Mouse (Mus musculus) forebrain, embryonic 14.5 days (tissue): ENCODE measurements around the gene Sgce. TPM values are rescaled to one million over a fixed set of nuclear protein-coding genes. Genes with fewer than 3 reads are reported as not detected.
"Not testable (repeated sequence)": the region's sequence is repeated elsewhere in the genome, so short reads cannot be mapped to it uniquely, and the experiment has no call there.

Experiments
- ATAC-seq: fragments of 200-750 bp; cut with Nextera tagmentation; 2 replicates; pipeline ENCODE4 v1.8.0; 2017; ENCODE audit warnings: mild to moderate bottlenecking, moderate library complexity
- DNase-seq: peaks from one replicate; pipeline ENCODE4 v3.0.0-alpha.2; 2015; ENCODE audit warnings: low spot score
- H3K27ac ChIP-seq: fragments of 300-500 bp; sonication (generic); 2 replicates; pipeline ENCODE4 v1.5.1; 2014; ENCODE audit warnings: low read depth, mild to moderate bottlenecking, control low read depth, low read length, moderate library complexity
- H3K27me3 ChIP-seq: fragments of 300-500 bp; sonication (generic); replicated peaks from 2 replicates; pipeline ENCODE4 v1.6.1; 2014; ENCODE audit warnings: low read length, control low read depth, mixed read lengths; ENCODE audit not compliant: control insufficient read depth, insufficient read depth
- H3K36me3 ChIP-seq: fragments of 300-500 bp; sonication (generic); 2 replicates; pipeline ENCODE4 v1.6.1; 2014; ENCODE audit warnings: low read length, control low read depth; ENCODE audit not compliant: control insufficient read depth, insufficient read depth
- H3K4me1 ChIP-seq: fragments of 300-500 bp; sonication (generic); 2 replicates; pipeline ENCODE4 v1.6.1; 2014; ENCODE audit warnings: antibody characterized with exemption, low read length, control low read depth; ENCODE audit not compliant: control insufficient read depth, insufficient read depth
- H3K4me2 ChIP-seq: fragments of 300-500 bp; sonication (generic); 2 replicates; pipeline ENCODE4 v1.6.1; 2014; ENCODE audit warnings: mild to moderate bottlenecking, control low read depth, low read length
- H3K4me3 ChIP-seq: fragments of 300-500 bp; sonication (generic); 2 replicates; pipeline ENCODE4 v1.5.1; 2014; ENCODE audit warnings: low read depth, low read length, control low read depth
- H3K9ac ChIP-seq: fragments of 300-500 bp; sonication (generic); 2 replicates; pipeline ENCODE4 v1.6.1; 2014; ENCODE audit warnings: mild to moderate bottlenecking, low read length, control low read depth, moderate library complexity
- H3K9me3 ChIP-seq: fragments of 300-500 bp; sonication (generic); replicated peaks from 2 replicates; pipeline ENCODE4 v1.6.1; 2016; ENCODE audit warnings: low read length, control low read depth, mixed read lengths; ENCODE audit not compliant: control insufficient read depth
- WGBS: fragments of 180-500 bp; shearing (Covaris S2); extraction: QIAGEN DNeasy Blood & Tissue Kit; methylation state at CpG from one replicate; pipeline ENCODE4 v1.1.7; 2014; 5-methylcytosine and 5-hydroxymethylcytosine counted together
- polyA plus RNA-seq: library from polyadenylated mRNA; unstranded; fragments of >200 nt; fragmentation: Nextera tagmentation; extraction: Ambion mirVana; gene quantifications from 2 replicates; pipeline ENCODE4 v1.2.1, GENCODE M21; 2014

Gene Sgce
- polyA plus RNA-seq, 1 experiment from 2014 or later: 48.0 TPM

GRCm38 (mm10) chr6:4679981-4680380 lies 67.0 kb downstream of the Sgce start:
- no peak overlapping the region for H3K4me3 ChIP-seq
- peak overlapping the region; percentile 56 for H3K27ac ChIP-seq
- H3K4me2 ChIP-seq: no peak overlapping the region
- peaks cover 4% of the 10 kb centered on the region; the same call in 1 of the 2 replicates for H3K4me1 ChIP-seq
- no peaks in the 10 kb centered on the region for H3K27me3 ChIP-seq
- H3K9me3 ChIP-seq: no peaks in the 10 kb centered on the region
- DNase-seq (peak; percentile 58), ATAC-seq (peak; percentile 29; the same call in 1 of the 2 replicates)
- no peaks in the 10 kb centered on the region; the same call in 1 of the 2 replicates for H3K36me3 ChIP-seq
- H3K9ac ChIP-seq: no peak overlapping the region
- WGBS: 29% methylated on average over 1 of the region's 1 CpGs

GRCm38 (mm10) chr6:4677356-4677761 lies 69.6 kb downstream of the Sgce start:
- H3K36me3 ChIP-seq: no peaks in the 10 kb centered on the region
- H3K27ac ChIP-seq: no peak overlapping the region
- no peaks in the 10 kb centered on the region for H3K27me3 ChIP-seq
- H3K9ac ChIP-seq: no peak overlapping the region
- WGBS: 0% methylated on average over 1 of the region's 1 CpGs
- no peaks in the 10 kb centered on the region for H3K9me3 ChIP-seq
- H3K4me3 ChIP-seq: no peak overlapping the region
- H3K4me2 ChIP-seq: no peak overlapping the region
- DNase-seq (peak; percentile 80), ATAC-seq (peak; percentile 61)
- peaks cover 4% of the 10 kb centered on the region; the same call in 1 of the 2 replicates for H3K4me1 ChIP-seq

- Histone ChIP-seq H3K9me3 (no peaks in the 10 kb centered on the region), H3K27ac (no peak overlapping the region), H3K4me3 (no peak overlapping the region), H3K4me1 (no peaks in the 10 kb centered on the region), H3K27me3 (no peaks in the 10 kb centered on the region), H3K4me2 (no peak overlapping the region), H3K36me3 (no peaks in the 10 kb centered on the region), H3K9ac (no peak overlapping the region)
- DNase-seq (no peak), ATAC-seq (no peak)
- WGBS: 94% methylated on average over 6 of the region's 6 CpGs
Observed at GRCm38 (mm10) chr6:4665154-4665553, 81.9 kb downstream of the Sgce start.

- DNase-seq (no peak), ATAC-seq (no peak)
- H3K27me3 ChIP-seq: no peaks in the 10 kb centered on the region
- H3K9me3 ChIP-seq: no peaks in the 10 kb centered on the region
- no peak overlapping the region for H3K9ac ChIP-seq
- no peak overlapping the region for H3K4me2 ChIP-seq
- no peaks in the 10 kb centered on the region for H3K36me3 ChIP-seq
- H3K4me3 ChIP-seq: no peak overlapping the region
- WGBS: 67% methylated on average over 2 of the region's 2 CpGs
- no peaks in the 10 kb centered on the region for H3K4me1 ChIP-seq
- no peak overlapping the region for H3K27ac ChIP-seq
Observed at GRCm38 (mm10) chr6:4664313-4664712, 82.7 kb downstream of the Sgce start.

- no peak overlapping the region for H3K4me3 ChIP-seq
- no peak overlapping the region for H3K4me2 ChIP-seq
- 73% methylated on average over 2 of the region's 2 CpGs for WGBS
Observed at GRCm38 (mm10) chr6:4663516-4663915, 83.5 kb downstream of the Sgce start.

GRCm38 (mm10) chr6:4658861-4659260 lies 88.1 kb downstream of the Sgce start:
- Histone ChIP-seq H3K4me2 (no peak overlapping the region), H3K4me3 (no peak overlapping the region), H3K9me3 (no peaks in the 10 kb centered on the region), H3K27ac (no peak overlapping the region), H3K36me3 (no peaks in the 10 kb centered on the region), H3K27me3 (no peaks in the 10 kb centered on the region), H3K4me1 (no peaks in the 10 kb centered on the region), H3K9ac (no peak overlapping the region)
- WGBS: 89% methylated on average over 13 of the region's 13 CpGs
- ATAC-seq (no peak), DNase-seq (no peak)

More at GRCm38 (mm10) chr6:4663516-4663915, 83.5 kb downstream of the Sgce start:
- Histone ChIP-seq H3K36me3 (no peaks in the 10 kb centered on the region), H3K27ac (no peak overlapping the region), H3K9ac (no peak overlapping the region), H3K9me3 (no peaks in the 10 kb centered on the region), H3K4me1 (no peaks in the 10 kb centered on the region), H3K27me3 (no peaks in the 10 kb centered on the region)
- DNase-seq (no peak), ATAC-seq (no peak)

GRCm38 (mm10) chr6:4655924-4656323 lies 91.1 kb downstream of the Sgce start:
- no peaks in the 10 kb centered on the region for H3K36me3 ChIP-seq
- ATAC-seq: no peak
- no peak overlapping the region for H3K4me3 ChIP-seq
- DNase-seq: no peak
- no peak overlapping the region for H3K4me2 ChIP-seq
- H3K9me3 ChIP-seq: no peaks in the 10 kb centered on the region
- no peaks in the 10 kb centered on the region for H3K4me1 ChIP-seq
- no peak overlapping the region for H3K27ac ChIP-seq
- H3K9ac ChIP-seq: no peak overlapping the region
- 92% methylated on average over 4 of the region's 4 CpGs for WGBS
- no peaks in the 10 kb centered on the region for H3K27me3 ChIP-seq

GRCm38 (mm10) chr6:4655466-4655865 lies 91.5 kb downstream of the Sgce start:
- Histone ChIP-seq H3K9me3 (no peaks in the 10 kb centered on the region), H3K4me1 (no peaks in the 10 kb centered on the region), H3K27ac (no peak overlapping the region), H3K4me2 (no peak overlapping the region), H3K36me3 (no peaks in the 10 kb centered on the region), H3K4me3 (no peak overlapping the region), H3K9ac (no peak overlapping the region), H3K27me3 (no peaks in the 10 kb centered on the region)
- WGBS: 79% methylated on average over 5 of the region's 5 CpGs
- no peak for DNase-seq
- ATAC-seq: no peak

GRCm38 (mm10) chr6:4653741-4654140 lies 93.3 kb downstream of the Sgce start:
- not testable (repeated sequence) for H3K4me2 ChIP-seq, H3K4me1 ChIP-seq, H3K9me3 ChIP-seq, H3K4me3 ChIP-seq, H3K27ac ChIP-seq, H3K9ac ChIP-seq, DNase-seq, H3K36me3 ChIP-seq, H3K27me3 ChIP-seq, ATAC-seq
- WGBS: 96% methylated on average over 12 of the region's 12 CpGs
